Mouse (Mus musculus) stomach, embryonic 15.5 days (tissue): Measurements from ENCODE around the gene 4931406C07Rik. TPM values are rescaled to one million over a fixed set of nuclear protein-coding genes. Genes with fewer than 3 reads are reported as not detected.

Source experiments
- ATAC-seq: fragments of 200-750 bp; cut with Nextera tagmentation; 2 replicates; pipeline ENCODE4 v1.8.0; 2017; ENCODE audit warnings: low read depth, moderate number of reproducible peaks, moderate TSS enrichment; ENCODE audit not compliant: insufficient read depth, low FRiP score
- H3K27ac ChIP-seq: fragments of 300-500 bp; sonication (generic); 2 replicates; pipeline ENCODE4 v1.5.1; 2015; ENCODE audit warnings: mild to moderate bottlenecking, inconsistent platforms
- H3K27me3 ChIP-seq: fragments of 300-500 bp; sonication (generic); replicated peaks from 2 replicates; pipeline ENCODE4 v1.6.1; 2015; ENCODE audit warnings: inconsistent platforms
- H3K36me3 ChIP-seq: fragments of 300-500 bp; sonication (generic); 2 replicates; pipeline ENCODE4 v1.6.1; 2015; ENCODE audit warnings: inconsistent platforms
- H3K4me1 ChIP-seq: fragments of 300-500 bp; sonication (generic); 2 replicates; pipeline ENCODE4 v1.6.1; 2015; ENCODE audit warnings: inconsistent platforms
- H3K4me2 ChIP-seq: fragments of 300-500 bp; sonication (generic); 2 replicates; pipeline ENCODE4 v1.6.1; 2015; ENCODE audit warnings: mild to moderate bottlenecking, inconsistent platforms
- H3K4me3 ChIP-seq: fragments of 300-500 bp; sonication (generic); replicated peaks from 2 replicates; pipeline ENCODE4 v1.5.1; 2015; ENCODE audit warnings: inconsistent platforms
- H3K9ac ChIP-seq: fragments of 300-500 bp; sonication (generic); 2 replicates; pipeline ENCODE4 v1.6.1; 2015; ENCODE audit warnings: inconsistent platforms
- H3K9me3 ChIP-seq: fragments of 300-500 bp; sonication (generic); 2 replicates; pipeline ENCODE4 v1.6.1; 2016; ENCODE audit warnings: inconsistent platforms
- WGBS: fragments of 180-500 bp; shearing (Covaris S2); methylation state at CpG from one replicate; pipeline ENCODE4 v1.1.7; 2015; 5-methylcytosine and 5-hydroxymethylcytosine counted together
- microRNA-seq: library from miRNA; unstranded; fragments of <30 nt; microRNA quantifications from one replicate; pipeline ENCODE4, GENCODE M21; 2016
- polyA plus RNA-seq: library from polyadenylated mRNA; unstranded; fragments of >200 nt; fragmentation: Nextera tagmentation; extraction: Ambion mirVana; gene quantifications from 2 replicates; pipeline ENCODE4 v1.2.1, GENCODE M21; 2015

The 4931406C07Rik gene
- polyA plus RNA-seq, 1 experiment from 2014 or later: 8.8 TPM

DNA sequence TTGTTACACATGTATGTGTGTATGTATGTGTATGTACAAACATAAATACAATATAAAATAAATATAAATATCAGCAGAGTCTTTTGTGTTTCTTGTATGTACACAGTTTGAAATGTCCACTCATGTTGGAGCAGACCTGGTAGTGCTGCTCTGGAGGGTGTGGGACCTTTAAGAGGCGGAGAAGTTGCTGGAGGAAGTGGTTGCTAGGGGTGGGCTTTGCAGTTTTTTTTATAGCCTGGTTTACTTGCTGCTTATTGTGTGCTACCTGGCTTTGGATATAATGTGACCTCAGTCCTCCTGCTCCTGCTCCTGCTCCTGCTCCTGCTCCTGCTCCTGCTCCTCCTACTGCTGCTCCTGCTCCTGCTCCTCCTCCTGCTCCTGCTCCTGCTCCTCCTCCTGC lies 72.6 kb downstream of the 4931406C07Rik start:
- Histone ChIP-seq H3K9me3 (no peaks in the 10 kb centered on the region), H3K4me1 (0 out of 2 replicates have a peak, but pooled peaks cover 3% of the 10 kb centered on the region), H3K36me3 (no peaks in the 10 kb centered on the region), H3K9ac (no peak overlapping the region), H3K27ac (no peak overlapping the region), H3K4me2 (no peak overlapping the region), H3K4me3 (no peak overlapping the region), H3K27me3 (no peaks in the 10 kb centered on the region)
- no peak for ATAC-seq
- 89% methylated on average over 1 of the region's 1 CpGs for WGBS

Small RNA genes lying within 50 kb of the gene (microRNA-seq; reads per million reads assigned to microRNA genes)
- gene Gm49349: not detected
- gene mmu-mir-7650: not detected

Other genes starting within 250 kb of the 4931406C07Rik start
- gene Hephl1, start 194.3 kb downstream of the 4931406C07Rik start, polyA plus RNA-seq: not detected in 2 replicates
- gene Vstm5, start 67.4 kb downstream of the 4931406C07Rik start, polyA plus RNA-seq: 6.4 and 6.5 TPM in 2 replicates
- gene Med17, start 26.5 kb downstream of the 4931406C07Rik start, polyA plus RNA-seq: 31.9 and 33.5 TPM in 2 replicates
- 76.6 and 81.1 TPM in 2 replicates for gene Taf1d, start 234 bp downstream of the 4931406C07Rik start, polyA plus RNA-seq
- 14.2 and 14.3 TPM in 2 replicates for gene Cep295, start 51.3 kb upstream of the 4931406C07Rik start, polyA plus RNA-seq
- gene Smco4, start 187.0 kb upstream of the 4931406C07Rik start, polyA plus RNA-seq: 4.1 and 4.9 TPM in 2 replicates